Mouse (Mus musculus) forebrain, embryonic 16.5 days (tissue): ENCODE measurements around the gene Mmp2. TPM values are rescaled to one million over a fixed set of nuclear protein-coding genes. Genes with fewer than 3 reads are reported as not detected.
A peak's percentile ranks its signal among the peaks of the same experiment; 100 is the strongest.

Experiments used
- ATAC-seq: fragments of 200-750 bp; cut with Nextera tagmentation; 2 replicates; pipeline ENCODE4 v1.8.0; 2017; ENCODE audit warnings: mild to moderate bottlenecking, moderate library complexity
- H3K27ac ChIP-seq: fragments of 300-500 bp; sonication (generic); 2 replicates; pipeline ENCODE4 v1.5.1; 2014; ENCODE audit warnings: low read length, control low read depth
- H3K27me3 ChIP-seq: fragments of 300-500 bp; sonication (generic); replicated peaks from 2 replicates; pipeline ENCODE4 v1.6.1; 2014; ENCODE audit warnings: low read length; ENCODE audit not compliant: control insufficient read depth, insufficient read depth
- H3K36me3 ChIP-seq: fragments of 300-500 bp; sonication (generic); 2 replicates; pipeline ENCODE4 v1.6.1; 2014; ENCODE audit not compliant: control insufficient read depth, insufficient read depth
- H3K4me1 ChIP-seq: fragments of 300-500 bp; sonication (generic); replicated peaks from 2 replicates; pipeline ENCODE4 v1.6.1; 2014; ENCODE audit warnings: low read length; ENCODE audit not compliant: control insufficient read depth, insufficient read depth
- H3K4me2 ChIP-seq: fragments of 300-500 bp; sonication (generic); 2 replicates; pipeline ENCODE4 v1.6.1; 2014; ENCODE audit warnings: mild to moderate bottlenecking, low read length, control low read depth
- H3K4me3 ChIP-seq: fragments of 300-500 bp; sonication (generic); replicated peaks from 2 replicates; pipeline ENCODE4 v1.5.1; 2014; ENCODE audit warnings: mild to moderate bottlenecking, low read length, control low read depth
- H3K9ac ChIP-seq: fragments of 300-500 bp; sonication (generic); replicated peaks from 2 replicates; pipeline ENCODE4 v1.6.1; 2014; ENCODE audit warnings: low read depth, low read length, control low read depth
- H3K9me3 ChIP-seq: fragments of 300-500 bp; sonication (generic); 2 replicates; pipeline ENCODE4 v1.6.1; 2016; ENCODE audit warnings: low read length; ENCODE audit not compliant: control insufficient read depth
- WGBS: fragments of 180-500 bp; shearing (Covaris S2); extraction: QIAGEN DNeasy Blood & Tissue Kit; methylation state at CpG from one replicate; pipeline ENCODE4 v1.1.7; 2014; 5-methylcytosine and 5-hydroxymethylcytosine counted together
- polyA plus RNA-seq: library from polyadenylated mRNA; unstranded; fragments of >200 nt; fragmentation: Nextera tagmentation; extraction: Ambion mirVana; gene quantifications from 2 replicates; pipeline ENCODE4 v1.2.1, GENCODE M21; 2015

Gene Mmp2
- polyA plus RNA-seq, 1 experiment from 2014 or later = 10.3 TPM

DNA sequence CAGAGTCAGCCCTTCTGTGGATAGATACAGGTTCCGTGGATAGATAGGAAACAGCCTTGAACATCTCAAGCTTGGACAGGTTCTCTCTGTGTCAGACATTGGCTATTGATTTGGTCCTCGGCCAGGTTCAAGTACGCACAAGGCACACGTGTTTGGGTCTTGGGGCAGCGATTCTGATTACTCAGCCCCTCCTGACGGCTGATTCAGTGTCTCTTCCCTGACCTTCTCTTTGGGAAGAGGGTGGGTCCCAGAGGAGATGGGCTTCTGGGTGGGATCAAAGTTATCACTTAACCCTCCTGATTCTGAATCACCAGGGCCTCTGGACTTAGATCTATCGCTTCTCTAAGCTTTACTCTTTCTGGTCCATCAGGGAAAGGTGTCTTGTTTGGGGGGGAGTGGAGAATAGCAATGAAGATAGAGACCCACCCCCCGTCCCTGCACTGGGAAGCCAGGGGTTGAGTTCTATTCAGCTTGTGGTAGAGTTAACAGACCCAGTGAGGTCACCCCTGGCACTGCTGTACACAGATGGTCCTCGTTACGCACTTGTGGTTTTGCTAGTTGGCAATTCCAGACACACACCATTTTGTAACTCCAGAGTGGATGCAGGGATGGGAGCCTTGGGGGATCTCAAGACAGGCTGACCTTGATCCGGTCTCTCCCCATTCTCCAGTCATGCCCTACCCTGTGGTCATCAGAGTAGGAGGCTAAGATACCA, 7.9 kb downstream of the Mmp2 start:
- Histone ChIP-seq H3K27ac (no peak overlapping the region), H3K4me3 (no peak overlapping the region), H3K9me3 (no peaks in the 10 kb centered on the region), H3K4me1 (no peaks in the 10 kb centered on the region), H3K27me3 (no peaks in the 10 kb centered on the region), H3K36me3 (no peaks in the 10 kb centered on the region), H3K9ac (no peak overlapping the region), H3K4me2 (no peak overlapping the region)
- no peak for ATAC-seq
- WGBS = 87% methylated on average over 11 of the region's 11 CpGs

DNA sequence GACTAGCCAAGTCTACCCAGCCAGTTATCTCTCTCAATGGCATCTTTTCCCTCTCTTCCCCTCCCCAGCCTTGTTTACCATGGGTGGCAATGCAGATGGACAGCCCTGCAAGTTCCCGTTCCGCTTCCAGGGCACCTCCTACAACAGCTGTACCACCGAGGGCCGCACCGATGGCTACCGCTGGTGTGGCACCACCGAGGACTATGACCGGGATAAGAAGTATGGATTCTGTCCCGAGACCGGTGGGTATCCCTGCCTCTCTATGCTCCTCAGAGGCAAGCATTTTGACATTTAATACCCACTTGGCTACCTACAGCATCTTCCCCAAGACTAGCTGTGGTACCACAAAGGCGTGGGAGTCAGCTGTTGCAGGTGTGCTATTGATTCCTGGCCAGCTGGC, 8.8 kb downstream of the Mmp2 start:
- 94% methylated on average over 11 of the region's 11 CpGs for WGBS
- Histone ChIP-seq H3K4me3 (no peak overlapping the region), H3K9me3 (no peaks in the 10 kb centered on the region), H3K9ac (no peak overlapping the region), H3K27ac (no peak overlapping the region), H3K27me3 (no peaks in the 10 kb centered on the region), H3K4me1 (no peaks in the 10 kb centered on the region), H3K4me2 (no peak overlapping the region), H3K36me3 (no peaks in the 10 kb centered on the region)
- ATAC-seq = no peak

DNA sequence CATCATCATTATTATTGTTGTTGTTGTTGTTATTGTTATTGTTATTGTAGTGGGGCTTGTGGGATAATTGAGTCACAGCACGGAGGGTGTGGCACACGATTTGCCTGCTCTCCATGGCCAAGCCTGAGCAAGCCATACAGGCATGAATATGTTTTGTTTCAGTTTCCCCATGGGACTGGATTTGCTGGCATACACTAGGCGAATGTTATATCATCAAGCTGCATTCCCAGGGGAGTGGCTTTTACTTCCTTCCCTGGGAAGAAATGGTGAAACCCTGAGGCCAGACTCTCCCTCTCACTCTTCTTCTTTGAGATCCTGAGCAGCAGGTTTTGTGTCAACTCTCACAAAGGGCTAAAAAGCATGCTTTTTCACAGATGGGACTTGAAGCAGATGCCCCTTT, 11.5 kb downstream of the Mmp2 start:
- no peaks in the 10 kb centered on the region for H3K9me3 ChIP-seq
- ATAC-seq = no peak
- H3K27ac ChIP-seq = no peak overlapping the region
- 79% methylated on average over 3 of the region's 3 CpGs for WGBS
- no peaks in the 10 kb centered on the region for H3K4me1 ChIP-seq
- H3K36me3 ChIP-seq = no peaks in the 10 kb centered on the region
- H3K4me2 ChIP-seq = no peak overlapping the region
- H3K27me3 ChIP-seq = no peaks in the 10 kb centered on the region
- no peak overlapping the region for H3K9ac ChIP-seq
- no peak overlapping the region for H3K4me3 ChIP-seq

DNA sequence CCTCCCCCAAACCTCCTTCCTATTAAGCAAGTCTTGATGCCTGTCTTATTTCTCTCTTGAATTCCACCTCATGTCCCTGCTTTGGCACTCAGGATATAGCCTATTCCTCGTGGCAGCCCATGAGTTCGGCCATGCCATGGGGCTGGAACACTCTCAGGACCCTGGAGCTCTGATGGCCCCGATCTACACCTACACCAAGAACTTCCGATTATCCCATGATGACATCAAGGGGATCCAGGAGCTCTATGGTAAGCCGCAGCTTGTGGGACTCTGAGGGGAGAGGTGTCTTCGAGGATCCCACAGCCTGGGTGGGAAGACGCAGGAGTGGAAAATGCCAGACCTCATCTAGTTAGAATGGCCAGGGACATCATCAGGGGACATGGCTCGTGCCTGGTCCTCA, 12.1 kb downstream of the Mmp2 start:
- WGBS = 94% methylated on average over 8 of the region's 8 CpGs
- no peak overlapping the region for H3K27ac ChIP-seq
- H3K27me3 ChIP-seq = no peaks in the 10 kb centered on the region
- H3K36me3 ChIP-seq = no peaks in the 10 kb centered on the region
- H3K4me2 ChIP-seq = no peak overlapping the region
- H3K4me1 ChIP-seq = no peaks in the 10 kb centered on the region
- no peak overlapping the region for H3K4me3 ChIP-seq
- no peak for ATAC-seq
- no peaks in the 10 kb centered on the region for H3K9me3 ChIP-seq
- no peak overlapping the region for H3K9ac ChIP-seq

DNA sequence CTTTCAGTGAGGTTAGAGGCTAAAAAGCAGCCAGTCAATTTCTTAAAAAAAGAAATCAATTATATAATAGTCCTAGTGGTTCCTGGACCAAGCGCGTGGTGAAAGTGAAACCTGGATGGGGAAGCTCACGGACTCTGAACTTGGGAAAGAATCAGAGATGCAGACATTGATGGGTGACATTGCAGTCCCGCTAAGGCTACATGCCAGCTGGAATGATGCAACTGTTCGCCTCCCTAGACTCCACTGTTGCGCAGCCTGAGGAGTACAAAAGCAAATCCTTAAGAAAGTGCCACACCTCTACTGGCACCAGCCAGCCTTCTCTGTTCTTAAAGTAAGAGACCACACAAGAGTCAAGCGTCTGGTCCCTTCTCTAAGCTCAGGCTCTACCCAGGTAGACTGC, 12.8 kb downstream of the Mmp2 start:
- Histone ChIP-seq H3K27ac (no peak overlapping the region), H3K4me3 (no peak overlapping the region), H3K27me3 (no peaks in the 10 kb centered on the region), H3K4me1 (no peaks in the 10 kb centered on the region), H3K9ac (no peak overlapping the region), H3K4me2 (no peak overlapping the region), H3K36me3 (no peaks in the 10 kb centered on the region), H3K9me3 (no peaks in the 10 kb centered on the region)
- WGBS = 89% methylated on average over 7 of the region's 7 CpGs
- ATAC-seq = no peak

DNA sequence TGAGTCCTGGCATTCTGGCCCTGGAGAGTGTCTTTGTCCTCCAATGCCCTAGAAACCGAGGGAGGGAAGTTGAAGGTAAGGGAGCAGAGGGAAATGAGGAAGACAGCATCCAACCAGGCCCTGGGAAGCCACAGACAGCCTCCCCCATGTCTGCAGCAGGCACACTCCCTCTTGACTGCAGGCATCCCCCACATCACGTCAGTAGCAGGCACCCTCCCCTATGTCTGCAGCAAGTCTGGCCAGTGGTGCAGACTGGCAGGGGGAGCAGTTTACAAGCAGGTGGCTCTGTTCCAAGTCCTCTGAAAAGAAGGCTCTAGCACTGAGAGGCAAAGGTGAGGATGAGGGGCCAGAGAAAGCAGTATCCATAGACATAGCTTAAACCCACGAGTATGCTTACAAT, 19.6 kb downstream of the Mmp2 start:
- Histone ChIP-seq H3K9me3 (no peaks in the 10 kb centered on the region), H3K4me2 (no peak overlapping the region), H3K4me1 (peaks cover 12% of the 10 kb centered on the region), H3K9ac (no peak overlapping the region), H3K27ac (peak overlapping the region; percentile 5; the same call in 1 of the 2 replicates), H3K4me3 (no peak overlapping the region), H3K27me3 (no peaks in the 10 kb centered on the region), H3K36me3 (no peaks in the 10 kb centered on the region)
- 5% methylated on average over 3 of the region's 3 CpGs for WGBS
- ATAC-seq = peak; percentile 21; the same call in 1 of the 2 replicates

DNA sequence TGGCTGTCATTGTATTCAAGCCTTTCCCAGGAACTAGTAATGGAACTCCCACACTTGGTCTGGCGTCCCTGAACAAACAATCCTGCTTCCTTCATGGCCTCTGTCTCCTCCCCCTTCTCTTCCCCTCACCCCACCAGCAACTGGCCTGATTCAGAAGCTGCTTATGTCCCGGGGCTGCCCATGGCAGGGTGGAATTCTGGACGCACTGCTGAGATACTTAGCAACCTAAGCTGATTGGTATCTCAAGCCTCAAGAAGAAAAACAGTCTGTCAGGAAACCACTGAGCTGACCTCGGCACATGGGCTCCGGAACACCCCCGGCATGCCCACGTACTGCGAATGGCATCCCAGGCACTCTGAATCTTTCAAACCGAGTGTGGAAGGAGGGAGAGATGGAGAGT, 20.2 kb downstream of the Mmp2 start:
- no peak overlapping the region for H3K9ac ChIP-seq
- WGBS = 31% methylated on average over 9 of the region's 9 CpGs
- no peak overlapping the region for H3K27ac ChIP-seq
- peaks cover 12% of the 10 kb centered on the region for H3K4me1 ChIP-seq
- H3K4me2 ChIP-seq = no peak overlapping the region
- no peak overlapping the region for H3K4me3 ChIP-seq
- no peaks in the 10 kb centered on the region for H3K27me3 ChIP-seq
- H3K9me3 ChIP-seq = no peaks in the 10 kb centered on the region
- ATAC-seq = 0 out of 2 replicates have a peak, but pooled peaks have one; percentile 21
- no peaks in the 10 kb centered on the region for H3K36me3 ChIP-seq

DNA sequence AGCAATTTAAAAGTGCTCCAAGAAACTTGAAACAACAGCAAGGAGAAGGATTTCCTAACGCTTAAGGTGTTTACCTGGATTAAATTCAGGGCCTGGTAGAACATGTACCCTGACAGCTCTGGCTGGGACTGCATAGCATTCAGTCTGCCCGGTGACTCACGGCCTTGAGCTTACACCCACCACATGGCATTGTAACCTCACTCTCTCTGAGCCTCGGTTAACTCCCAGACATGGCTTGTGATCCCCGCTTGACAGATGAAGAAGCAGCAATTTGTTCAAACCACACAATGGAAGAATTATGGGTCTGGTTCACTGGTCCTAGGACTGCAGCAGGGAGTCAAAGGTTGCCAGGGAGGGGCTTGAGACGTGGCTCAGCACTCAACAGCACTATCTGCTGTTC, 22.2 kb downstream of the Mmp2 start:
- Histone ChIP-seq H3K9me3 (no peaks in the 10 kb centered on the region), H3K4me1 (peaks cover 12% of the 10 kb centered on the region), H3K27me3 (no peaks in the 10 kb centered on the region), H3K4me2 (no peak overlapping the region), H3K27ac (no peak overlapping the region), H3K9ac (no peak overlapping the region), H3K36me3 (no peaks in the 10 kb centered on the region), H3K4me3 (no peak overlapping the region)
- no peak for ATAC-seq
- WGBS = 70% methylated on average over 6 of the region's 6 CpGs

DNA sequence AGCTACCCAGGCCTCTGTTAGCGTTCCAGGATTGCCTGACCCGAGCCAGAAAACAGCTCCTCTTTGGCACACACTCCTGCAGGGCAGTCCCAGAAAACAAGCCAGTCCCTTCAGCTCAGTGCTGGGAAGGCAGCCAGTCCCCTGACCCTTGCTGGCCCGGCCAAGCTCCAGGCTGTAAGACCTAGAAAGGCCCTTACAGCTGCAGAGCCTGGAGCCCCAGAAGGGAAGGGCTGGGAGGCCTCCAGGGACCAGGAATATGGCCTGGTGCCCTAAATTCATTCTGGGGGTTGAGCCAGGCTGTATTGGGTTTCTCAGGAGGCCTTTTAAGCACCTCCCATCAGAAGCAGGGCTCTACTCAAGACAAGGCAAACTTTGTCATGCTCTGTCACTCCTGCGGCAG, 23.1 kb downstream of the Mmp2 start:
- no peaks in the 10 kb centered on the region for H3K36me3 ChIP-seq
- H3K4me1 ChIP-seq = peaks cover 14% of the 10 kb centered on the region
- no peak overlapping the region for H3K4me3 ChIP-seq
- H3K9ac ChIP-seq = no peak overlapping the region
- H3K9me3 ChIP-seq = no peaks in the 10 kb centered on the region
- H3K27me3 ChIP-seq = no peaks in the 10 kb centered on the region; the same call in 1 of the 2 replicates
- ATAC-seq = peak; percentile 89
- no peak overlapping the region for H3K27ac ChIP-seq
- H3K4me2 ChIP-seq = no peak overlapping the region
- WGBS = 58% methylated on average over 4 of the region's 4 CpGs

DNA sequence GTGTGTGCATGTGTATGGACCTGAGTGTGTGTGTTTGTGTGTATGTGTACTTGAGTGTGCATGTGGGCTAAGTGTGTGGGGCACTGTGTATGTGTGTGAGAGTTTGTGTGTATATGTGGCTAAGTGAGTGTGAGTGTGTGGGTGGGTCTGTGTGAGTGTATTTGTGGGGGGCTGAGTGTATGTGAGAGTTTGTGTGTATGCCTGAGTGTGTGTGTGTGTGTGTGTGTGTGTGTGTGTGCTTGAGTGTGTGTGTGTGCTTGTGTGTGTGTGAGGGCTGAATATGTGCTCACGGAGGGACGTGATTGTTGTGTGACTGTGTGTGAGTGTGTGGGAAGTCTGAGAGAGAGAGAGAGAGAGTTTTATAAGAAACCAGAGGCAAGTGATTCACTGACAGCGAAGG, 24.3 kb downstream of the Mmp2 start:
- Histone ChIP-seq H3K27ac (no peak overlapping the region), H3K4me3 (no peak overlapping the region), H3K9ac (no peak overlapping the region), H3K36me3 (no peaks in the 10 kb centered on the region), H3K27me3 (peaks cover 2% of the 10 kb centered on the region; the same call in 1 of the 2 replicates), H3K9me3 (no peaks in the 10 kb centered on the region), H3K4me2 (no peak overlapping the region), H3K4me1 (peaks cover 13% of the 10 kb centered on the region)
- 80% methylated on average over 3 of the region's 3 CpGs for WGBS
- ATAC-seq = no peak
